Mouse (Mus musculus) bone marrow macrophage, adult 2 months (primary cell): ENCODE results near the gene Haus6. TPM values are rescaled to one million over a fixed set of nuclear protein-coding genes. Genes with fewer than 3 reads are reported as not detected.

ENCODE experiments used
- H3K27ac ChIP-seq: 2 replicates; pipeline ENCODE4 v1.5.1; 2012; ENCODE audit warnings: low read depth, low read length; ENCODE audit not compliant: insufficient read depth
- H3K4me1 ChIP-seq: 2 replicates; pipeline ENCODE4 v1.6.1; 2012; ENCODE audit warnings: low read length; ENCODE audit not compliant: control insufficient read depth, insufficient read depth
- H3K4me3 ChIP-seq: 2 replicates; pipeline ENCODE4 v1.5.1; 2012; ENCODE audit warnings: mild to moderate bottlenecking, low read length, moderate library complexity; ENCODE audit not compliant: insufficient read depth
- CTCF ChIP-seq: IDR thresholded peaks from 2 replicates; pipeline ENCODE4 v1.5.1; 2012; ENCODE audit warnings: low read depth, mild to moderate bottlenecking, low read length, moderate library complexity
- POLR2A ChIP-seq: IDR thresholded peaks from 2 replicates; pipeline ENCODE4 v1.6.1; 2012; ENCODE audit warnings: mild to moderate bottlenecking, low read depth, low read length, borderline replicate concordance
- polyA plus RNA-seq: library from polyadenylated mRNA; stranded (reverse); fragments of >200 nt; gene quantifications from 2 replicates; pipeline ENCODE4 v1.2.4, GENCODE M21; 2012; ENCODE audit not compliant: missing spikeins, insufficient read depth, insufficient read length

Haus6 gene
- polyA plus RNA-seq, 1 experiment, result 8.8 TPM

- peak; percentile 99 for TF ChIP-seq CTCF
- no peak; the same call in none of the 2 replicates for TF ChIP-seq POLR2A
- peak within 1 kb of the TSS; percentile 97 for H3K4me3 ChIP-seq
- peaks cover 19% of the 10 kb centered on the region for H3K4me1 ChIP-seq
- peak within 1 kb of the TSS; percentile 94 for H3K27ac ChIP-seq
These were observed 36.4 kb downstream of the Haus6 start, which contains the start of gene Rraga for GRCm38 (mm10) chr4:86575283-86575983. Gene Rraga (plus strand): TSS chr4:86575668.

DNA sequence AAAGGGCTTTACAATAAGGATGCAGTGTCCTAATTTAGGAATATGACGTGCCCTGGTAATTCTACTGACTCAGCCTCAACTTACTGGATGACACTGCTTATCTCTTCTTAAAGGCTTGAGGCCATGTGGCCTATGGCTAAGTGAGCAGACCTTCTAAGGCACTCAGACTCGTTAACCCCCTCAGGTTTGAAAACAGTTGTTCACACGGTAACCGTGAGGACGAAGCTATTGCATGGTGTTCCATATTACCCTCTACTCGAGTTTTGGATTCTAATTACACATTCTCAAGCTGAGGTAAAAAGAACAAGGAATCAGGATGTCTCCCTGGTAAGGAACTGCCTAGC lies 36.9 kb downstream of the Haus6 start:
- TF ChIP-seq POLR2A (no peak), CTCF (no peak)
- Histone ChIP-seq H3K27ac (peak overlapping the region; percentile 94), H3K4me3 (peak overlapping the region; percentile 97), H3K4me1 (peaks cover 16% of the 10 kb centered on the region)

DNA sequence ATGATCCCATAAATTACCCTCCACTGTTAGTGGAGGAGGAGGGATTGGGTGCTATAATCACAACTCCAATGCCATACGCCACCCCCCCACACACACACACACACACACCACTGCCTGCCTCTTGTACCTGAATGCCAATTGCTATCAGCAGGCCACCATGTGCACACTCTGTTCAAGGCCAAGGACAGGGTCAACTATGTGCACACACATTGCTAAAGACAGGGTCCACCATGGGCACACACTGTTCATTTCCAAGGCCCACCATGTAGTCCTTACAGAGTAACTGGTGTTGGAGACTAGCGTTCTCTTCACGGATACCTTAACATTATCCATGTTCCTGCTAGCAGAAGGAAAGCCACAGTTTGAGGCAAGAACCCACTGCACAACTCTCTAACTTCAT lies 50.8 kb downstream of the Haus6 start:
- TF ChIP-seq CTCF (no peak), POLR2A (no peak)
- H3K27ac ChIP-seq, result no peak overlapping the region
- no peak overlapping the region for H3K4me3 ChIP-seq
- H3K4me1 ChIP-seq, result no peaks in the 10 kb centered on the region

- no peak for TF ChIP-seq POLR2A
- TF ChIP-seq CTCF, result no peak
- Histone ChIP-seq H3K27ac (no peak overlapping the region), H3K4me3 (no peak overlapping the region), H3K4me1 (no peaks in the 10 kb centered on the region)
These were observed 52.8 kb downstream of the Haus6 start for GRCm38 (mm10) chr4:86559006-86559405.

DNA sequence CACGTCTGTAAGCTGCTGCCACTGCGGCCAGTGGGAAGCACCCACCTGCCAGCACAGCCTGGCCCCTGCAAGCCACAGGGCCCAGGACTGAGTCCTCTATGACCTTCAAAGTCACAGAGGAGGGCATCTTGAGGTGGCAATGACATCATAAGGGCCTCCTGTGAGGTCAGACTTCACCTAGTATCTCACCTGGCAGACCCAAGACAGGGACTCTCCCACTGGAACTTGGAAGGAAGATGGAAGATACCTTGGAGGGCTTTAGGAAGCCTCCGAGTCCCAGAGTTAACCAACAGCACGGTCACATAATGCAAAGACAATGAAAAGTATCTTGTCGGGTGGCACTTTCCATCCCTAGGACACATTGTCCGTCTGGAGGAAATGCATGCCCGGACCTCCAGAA lies 53.6 kb downstream of the Haus6 start, which contains the start of gene Saxo1:
Saxo1 (minus strand) TSS at position 101 of the 400 bp plus-strand sequence.
- Histone ChIP-seq H3K4me1 (no peaks in the 10 kb centered on the region), H3K4me3 (no peak within 1 kb of the TSS), H3K27ac (no peak within 1 kb of the TSS)
- TF ChIP-seq CTCF (no peak), POLR2A (no peak)

GRCm38 (mm10) chr4:86557371-86557770 lies 54.5 kb downstream of the Haus6 start:
- no peak for TF ChIP-seq POLR2A
- TF ChIP-seq CTCF, result no peak
- Histone ChIP-seq H3K4me3 (no peak overlapping the region), H3K4me1 (no peaks in the 10 kb centered on the region), H3K27ac (no peak overlapping the region)

DNA sequence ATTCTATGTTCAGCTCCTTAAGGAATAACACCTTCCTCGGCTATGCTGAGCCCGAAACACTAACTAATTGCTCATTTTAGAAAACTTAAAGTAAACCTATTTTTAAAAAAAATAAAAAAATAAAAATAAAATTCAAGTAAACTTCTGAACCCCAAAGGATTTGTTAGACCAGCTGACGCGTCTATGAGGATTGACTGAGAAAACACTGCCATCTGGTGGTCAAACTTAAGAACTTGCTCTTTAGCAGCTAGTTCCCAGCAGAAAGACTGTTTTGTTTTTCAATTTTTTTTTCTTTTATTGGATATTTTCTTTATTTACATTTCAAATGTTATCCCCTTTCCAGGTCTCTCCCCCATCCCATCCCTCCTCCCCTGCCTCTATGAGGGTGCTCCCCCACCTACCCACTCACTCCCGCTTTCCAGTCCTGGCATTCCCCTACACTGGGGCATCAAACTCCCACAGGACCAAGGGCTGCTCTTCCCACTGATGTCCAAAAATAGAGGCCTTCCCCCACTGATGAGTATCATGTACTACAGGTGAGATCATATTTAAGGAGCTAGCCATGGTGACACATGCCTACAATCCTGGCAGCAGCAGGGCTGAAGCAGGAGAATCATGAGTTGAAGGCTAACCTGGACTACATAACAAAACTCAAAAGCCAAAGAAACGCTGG lies 56.7 kb downstream of the Haus6 start:
- Histone ChIP-seq H3K4me3 (no peak overlapping the region), H3K4me1 (no peaks in the 10 kb centered on the region), H3K27ac (no peak overlapping the region)
- TF ChIP-seq POLR2A (no peak), CTCF (no peak)

DNA sequence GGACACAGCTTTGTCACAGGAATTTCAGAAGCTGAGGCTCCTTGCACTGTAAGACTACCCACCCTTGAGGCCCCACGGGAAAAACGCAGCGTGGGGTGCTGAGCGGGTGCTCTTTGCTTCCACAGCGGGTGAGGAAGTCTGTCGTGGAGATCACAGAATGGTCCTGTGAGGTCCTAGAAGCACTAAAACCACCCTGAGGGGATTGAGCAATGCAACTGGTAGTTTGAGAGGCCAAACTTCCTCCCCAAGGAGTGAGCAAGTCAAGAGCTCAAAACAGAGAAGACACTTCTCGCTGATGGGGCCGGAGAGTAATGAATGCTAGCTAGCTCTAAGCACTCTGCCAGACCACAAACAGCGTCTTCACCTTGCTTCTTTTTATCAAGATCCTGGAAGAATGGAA lies 63.5 kb downstream of the Haus6 start:
- no peak overlapping the region for H3K4me3 ChIP-seq
- H3K4me1 ChIP-seq, result peaks cover 11% of the 10 kb centered on the region
- no peak overlapping the region for H3K27ac ChIP-seq
- TF ChIP-seq POLR2A (no peak), CTCF (no peak)

GRCm38 (mm10) chr4:86545615-86546014 lies 66.2 kb downstream of the Haus6 start:
- TF ChIP-seq POLR2A, result no peak
- no peak for TF ChIP-seq CTCF
- no peak overlapping the region for H3K4me3 ChIP-seq
- no peak overlapping the region for H3K27ac ChIP-seq
- H3K4me1 ChIP-seq, result peaks cover 24% of the 10 kb centered on the region

GRCm38 (mm10) chr4:86543999-86544398 lies 67.9 kb downstream of the Haus6 start:
- Histone ChIP-seq H3K4me3 (no peak overlapping the region), H3K27ac (no peak overlapping the region), H3K4me1 (peaks cover 24% of the 10 kb centered on the region)
- no peak for TF ChIP-seq POLR2A
- TF ChIP-seq CTCF, result no peak

- Histone ChIP-seq H3K4me3 (no peak overlapping the region), H3K4me1 (peaks cover 20% of the 10 kb centered on the region), H3K27ac (peak overlapping the region; percentile 1; the same call in 1 of the 2 replicates)
- TF ChIP-seq POLR2A (no peak), CTCF (no peak)
These were observed 70.3 kb downstream of the Haus6 start for GRCm38 (mm10) chr4:86541573-86541972.
